Mouse (Mus musculus) thymus, adult 2 months (tissue): ENCODE measurements around the gene Dsn1.

Experiments used
- CTCF ChIP-seq: fragments of 200-500 bp; IDR thresholded peaks from 2 replicates; pipeline ENCODE4 v1.5.1; 2012; ENCODE audit warnings: mild to moderate bottlenecking, control low read depth, low read length, moderate library complexity, borderline replicate concordance; ENCODE audit not compliant: control insufficient read depth, poor library complexity, insufficient read depth; ENCODE audit errors: extremely low read depth
- POLR2A ChIP-seq: fragments of 200-500 bp; IDR thresholded peaks from 2 replicates; pipeline ENCODE4 v1.6.1; 2012; ENCODE audit warnings: mild to moderate bottlenecking, low read length, control low read depth, moderate library complexity; ENCODE audit not compliant: control insufficient read depth, poor library complexity, insufficient read depth; ENCODE audit errors: extremely low read depth

DNA sequence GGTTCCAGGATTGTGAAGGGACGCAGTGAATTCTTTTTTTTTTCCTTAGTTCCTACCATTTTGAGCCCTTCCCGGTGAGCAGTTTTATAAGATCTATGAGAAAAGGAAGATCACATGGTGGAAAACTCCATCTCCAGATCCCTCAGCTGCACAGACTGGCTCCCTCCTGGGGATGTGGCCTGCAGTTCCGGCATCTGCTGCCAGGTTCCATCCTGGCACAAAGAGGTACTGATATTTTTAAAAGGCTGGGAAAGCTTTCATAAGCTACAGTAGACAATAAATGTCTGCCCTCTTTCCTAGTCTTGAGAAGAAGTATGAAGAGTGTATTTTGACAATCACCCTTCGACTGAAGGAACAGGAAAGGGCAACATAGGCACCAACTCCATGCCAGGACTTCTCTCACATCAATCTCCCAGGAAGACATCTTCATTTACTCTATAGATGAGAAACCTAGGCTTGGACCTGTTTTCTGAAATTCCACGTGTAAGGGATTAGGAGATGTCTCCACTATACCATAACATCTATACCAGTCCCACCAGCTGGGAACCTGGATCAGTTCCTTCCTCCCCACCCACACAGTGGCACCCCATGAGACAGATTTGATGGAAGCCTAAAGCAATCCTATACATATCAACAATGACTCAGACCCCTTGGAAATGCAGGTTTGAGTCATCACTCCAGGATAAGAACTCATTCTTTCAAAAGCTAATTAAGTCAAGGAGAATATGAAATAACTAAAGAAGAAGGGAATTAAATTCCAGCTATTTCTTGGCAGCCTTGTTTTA, 33.4 kb downstream of the Dsn1 start:
- TF ChIP-seq CTCF (no peak), POLR2A (no peak)
